Mouse (Mus musculus) lung, embryonic 14.5 days (tissue): ENCODE measurements at regions not wholly inside any gene's neighbourhood (a gene's known extent, or its start where the extent isn't known, plus 50 kb on each side); places are given as distances from the start of the nearest gene placed in this dataset.
"Not testable (repeated sequence)": the region's sequence is repeated elsewhere in the genome, so short reads cannot be mapped to it uniquely, and the experiment has no call there.

Source experiments
- ATAC-seq: fragments of 200-750 bp; cut with Nextera tagmentation; 2 replicates; pipeline ENCODE4 v1.8.0; 2017; ENCODE audit warnings: mild to moderate bottlenecking, moderate TSS enrichment, moderate library complexity; ENCODE audit not compliant: insufficient read depth
- DNase-seq: peaks from one replicate; pipeline ENCODE4 v3.0.0-alpha.2; 2015
- H3K27ac ChIP-seq: fragments of 300-500 bp; sonication (generic); 2 replicates; pipeline ENCODE4 v1.5.1; 2014; ENCODE audit warnings: low read depth, mild to moderate bottlenecking, moderate library complexity
- H3K27me3 ChIP-seq: fragments of 300-500 bp; sonication (generic); 2 replicates; pipeline ENCODE4 v1.6.1; 2014; ENCODE audit warnings: low read length, control low read depth; ENCODE audit not compliant: insufficient read depth
- H3K36me3 ChIP-seq: fragments of 300-500 bp; sonication (generic); 2 replicates; pipeline ENCODE4 v1.6.1; 2014; ENCODE audit warnings: control low read depth; ENCODE audit not compliant: insufficient read depth
- H3K4me1 ChIP-seq: fragments of 300-500 bp; sonication (generic); 2 replicates; pipeline ENCODE4 v1.6.1; 2014; ENCODE audit warnings: antibody characterized with exemption, control low read depth; ENCODE audit not compliant: insufficient read depth
- H3K4me2 ChIP-seq: fragments of 300-500 bp; sonication (generic); 2 replicates; pipeline ENCODE4 v1.6.1; 2014; ENCODE audit warnings: mild to moderate bottlenecking
- H3K4me3 ChIP-seq: fragments of 300-500 bp; sonication (generic); 2 replicates; pipeline ENCODE4 v1.5.1; 2014; ENCODE audit warnings: low read depth, low read length
- H3K9ac ChIP-seq: fragments of 300-500 bp; sonication (generic); 2 replicates; pipeline ENCODE4 v1.6.1; 2014
- H3K9me3 ChIP-seq: fragments of 300-500 bp; sonication (generic); 2 replicates; pipeline ENCODE4 v1.6.1; 2016; ENCODE audit warnings: low read depth, low read length, control low read depth
- CTCF ChIP-seq: IDR thresholded peaks from 2 replicates; pipeline ENCODE4 v1.5.1; 2016; ENCODE audit warnings: antibody characterized with exemption, low read depth
- WGBS: fragments of 180-500 bp; shearing (Covaris S2); extraction: QIAGEN DNeasy Blood & Tissue Kit; methylation state at CpG from one replicate; pipeline ENCODE4 v1.1.7; 2014; 5-methylcytosine and 5-hydroxymethylcytosine counted together

GRCm38 (mm10) chr4:84165256-84165655 lies 509.8 kb downstream of the Bnc2 start:
- H3K27ac ChIP-seq: no peak overlapping the region
- no peak overlapping the region for H3K9ac ChIP-seq
- H3K9me3 ChIP-seq: no peaks in the 10 kb centered on the region
- ATAC-seq (no peak), DNase-seq (no peak)
- H3K36me3 ChIP-seq: no peaks in the 10 kb centered on the region
- no peak for TF ChIP-seq CTCF
- 75% methylated on average over 3 of the region's 3 CpGs for WGBS
- no peaks in the 10 kb centered on the region for H3K27me3 ChIP-seq
- H3K4me3 ChIP-seq: no peak overlapping the region
- no peak overlapping the region for H3K4me2 ChIP-seq
- H3K4me1 ChIP-seq: no peaks in the 10 kb centered on the region

GRCm38 (mm10) chr4:84172841-84173240 lies 502.2 kb downstream of the Bnc2 start:
- peaks cover 4% of the 10 kb centered on the region; the same call in 1 of the 2 replicates for H3K4me1 ChIP-seq
- H3K4me2 ChIP-seq: no peak overlapping the region
- H3K27me3 ChIP-seq: no peaks in the 10 kb centered on the region
- WGBS: 42% methylated on average over 6 of the region's 6 CpGs
- no peak for TF ChIP-seq CTCF
- H3K36me3 ChIP-seq: no peaks in the 10 kb centered on the region
- H3K9ac ChIP-seq: no peak overlapping the region
- DNase-seq: peak; percentile 39
- H3K27ac ChIP-seq: no peak overlapping the region
- ATAC-seq: no peak
- no peak overlapping the region for H3K4me3 ChIP-seq
- H3K9me3 ChIP-seq: no peaks in the 10 kb centered on the region

- Histone ChIP-seq H3K36me3 (no peaks in the 10 kb centered on the region), H3K9me3 (no peaks in the 10 kb centered on the region), H3K4me1 (peaks cover 4% of the 10 kb centered on the region; the same call in 1 of the 2 replicates), H3K4me3 (no peak overlapping the region), H3K4me2 (no peak overlapping the region), H3K27ac (no peak overlapping the region), H3K9ac (no peak overlapping the region), H3K27me3 (no peaks in the 10 kb centered on the region)
- no peak for TF ChIP-seq CTCF
- ATAC-seq: no peak
- no peak for DNase-seq
- 62% methylated on average over 2 of the region's 2 CpGs for WGBS
Observed at GRCm38 (mm10) chr4:84173441-84173840, 501.6 kb downstream of the Bnc2 start.

GRCm38 (mm10) chr4:84176457-84176856 lies 498.6 kb downstream of the Bnc2 start:
- 87% methylated on average over 6 of the region's 6 CpGs for WGBS

GRCm38 (mm10) chr4:84177827-84178226 lies 497.2 kb downstream of the Bnc2 start:
- H3K36me3 ChIP-seq: no peaks in the 10 kb centered on the region
- no peak overlapping the region for H3K4me2 ChIP-seq
- DNase-seq (no peak), ATAC-seq (no peak)
- H3K27ac ChIP-seq: no peak overlapping the region
- no peak for TF ChIP-seq CTCF
- no peak overlapping the region for H3K9ac ChIP-seq
- no peak overlapping the region for H3K4me3 ChIP-seq
- 67% methylated on average over 3 of the region's 3 CpGs for WGBS
- H3K27me3 ChIP-seq: no peaks in the 10 kb centered on the region
- peaks cover under 1% of the 10 kb centered on the region; the same call in 1 of the 2 replicates for H3K4me1 ChIP-seq
- H3K9me3 ChIP-seq: no peaks in the 10 kb centered on the region

More at GRCm38 (mm10) chr4:84176457-84176856, 498.6 kb downstream of the Bnc2 start:
- not testable (repeated sequence) for ATAC-seq, H3K9ac ChIP-seq, H3K9me3 ChIP-seq, H3K4me2 ChIP-seq, H3K4me1 ChIP-seq, H3K27me3 ChIP-seq, H3K36me3 ChIP-seq, H3K27ac ChIP-seq, H3K4me3 ChIP-seq, DNase-seq

GRCm38 (mm10) chr4:84184436-84184835 lies 490.6 kb downstream of the Bnc2 start:
- H3K9ac ChIP-seq: no peak overlapping the region
- H3K27me3 ChIP-seq: no peaks in the 10 kb centered on the region
- no peak overlapping the region for H3K27ac ChIP-seq
- 85% methylated on average over 4 of the region's 4 CpGs for WGBS
- TF ChIP-seq CTCF: no peak
- H3K4me3 ChIP-seq: no peak overlapping the region
- H3K36me3 ChIP-seq: no peaks in the 10 kb centered on the region
- H3K4me2 ChIP-seq: no peak overlapping the region
- DNase-seq: no peak
- ATAC-seq: no peak
- H3K9me3 ChIP-seq: no peaks in the 10 kb centered on the region
- H3K4me1 ChIP-seq: no peaks in the 10 kb centered on the region

- DNase-seq: no peak
- H3K9ac ChIP-seq: no peak overlapping the region
- H3K4me3 ChIP-seq: no peak overlapping the region
- no peak for TF ChIP-seq CTCF
- no peaks in the 10 kb centered on the region for H3K36me3 ChIP-seq
- H3K4me1 ChIP-seq: no peaks in the 10 kb centered on the region
- no peak overlapping the region for H3K4me2 ChIP-seq
- ATAC-seq: no peak
- H3K9me3 ChIP-seq: no peaks in the 10 kb centered on the region
- H3K27me3 ChIP-seq: no peaks in the 10 kb centered on the region
- no peak overlapping the region for H3K27ac ChIP-seq
- 75% methylated on average over 6 of the region's 6 CpGs for WGBS
Observed at GRCm38 (mm10) chr4:84184844-84185243, 490.2 kb downstream of the Bnc2 start.

- Histone ChIP-seq H3K27ac (no peak overlapping the region), H3K9me3 (no peaks in the 10 kb centered on the region), H3K4me3 (no peak overlapping the region), H3K36me3 (no peaks in the 10 kb centered on the region), H3K9ac (no peak overlapping the region), H3K27me3 (no peaks in the 10 kb centered on the region), H3K4me2 (no peak overlapping the region), H3K4me1 (no peaks in the 10 kb centered on the region)
- TF ChIP-seq CTCF: no peak
- ATAC-seq (no peak), DNase-seq (no peak)
- 63% methylated on average over 12 of the region's 12 CpGs for WGBS
Observed at GRCm38 (mm10) chr4:84189315-84189714, 485.8 kb downstream of the Bnc2 start.
